Mouse (Mus musculus): ENCODE results near the gene Eif4b. TPM values are rescaled to one million over a fixed set of nuclear protein-coding genes. Genes with fewer than 3 reads are reported as not detected.

Gene Eif4b
- polyA plus RNA-seq, 3 experiments from 2014 or later, result 90.5 to 131 (median 129) TPM

- ATAC-seq, result no peak
These were observed 29.1 kb downstream of the Eif4b start for GRCm38 (mm10) chr15:102102548-102103121.

GRCm38 (mm10) chr15:102103371-102103946 lies 29.9 kb downstream of the Eif4b start:
- ATAC-seq, result no peak

- ATAC-seq, result no peak
These were observed 30.5 kb downstream of the Eif4b start for GRCm38 (mm10) chr15:102103947-102104555.

GRCm38 (mm10) chr15:102105360-102105759 lies 31.8 kb downstream of the Eif4b start:
- ATAC-seq, result no peak

GRCm38 (mm10) chr15:102105764-102106730 lies 32.5 kb downstream of the Eif4b start:
- ATAC-seq, result peak; percentile 47

GRCm38 (mm10) chr15:102106754-102107456 lies 33.3 kb downstream of the Eif4b start:
- ATAC-seq, result peak; percentile 22

GRCm38 (mm10) chr15:102107689-102108573 lies 34.4 kb downstream of the Eif4b start:
- ATAC-seq, result peak; percentile 67

- ATAC-seq, result peak; percentile 69
These were observed 35.3 kb downstream of the Eif4b start for GRCm38 (mm10) chr15:102108651-102109525.

- ATAC-seq, result no peak
These were observed 36.7 kb downstream of the Eif4b start for GRCm38 (mm10) chr15:102110271-102110670.

GRCm38 (mm10) chr15:102110701-102111494 lies 37.3 kb downstream of the Eif4b start:
- no peak for ATAC-seq

GRCm38 (mm10) chr15:102111495-102111829 lies 37.9 kb downstream of the Eif4b start:
- no peak for ATAC-seq

- ATAC-seq, result no peak
These were observed 38.6 kb downstream of the Eif4b start for GRCm38 (mm10) chr15:102112181-102112580.

GRCm38 (mm10) chr15:102112827-102113226 lies 39.3 kb downstream of the Eif4b start:
- no peak for ATAC-seq

- ATAC-seq, result no peak
These were observed 40.1 kb downstream of the Eif4b start for GRCm38 (mm10) chr15:102113674-102114073.

- ATAC-seq, result no peak
These were observed 41.2 kb downstream of the Eif4b start for GRCm38 (mm10) chr15:102114651-102115260.

GRCm38 (mm10) chr15:102115731-102116231 lies 42.2 kb downstream of the Eif4b start:
- peak; percentile 95 for ATAC-seq

- ATAC-seq, result no peak
These were observed 43.3 kb downstream of the Eif4b start for GRCm38 (mm10) chr15:102116753-102117415.
